Mouse (Mus musculus): Measurements from ENCODE around the gene C1ql1.
A peak's percentile ranks its signal among the peaks of the same experiment; 100 is the strongest.
"Not testable (repeated sequence)": the region's sequence is repeated elsewhere in the genome, so short reads cannot be mapped to it uniquely, and the experiment has no call there.

Gene C1ql1

DNA sequence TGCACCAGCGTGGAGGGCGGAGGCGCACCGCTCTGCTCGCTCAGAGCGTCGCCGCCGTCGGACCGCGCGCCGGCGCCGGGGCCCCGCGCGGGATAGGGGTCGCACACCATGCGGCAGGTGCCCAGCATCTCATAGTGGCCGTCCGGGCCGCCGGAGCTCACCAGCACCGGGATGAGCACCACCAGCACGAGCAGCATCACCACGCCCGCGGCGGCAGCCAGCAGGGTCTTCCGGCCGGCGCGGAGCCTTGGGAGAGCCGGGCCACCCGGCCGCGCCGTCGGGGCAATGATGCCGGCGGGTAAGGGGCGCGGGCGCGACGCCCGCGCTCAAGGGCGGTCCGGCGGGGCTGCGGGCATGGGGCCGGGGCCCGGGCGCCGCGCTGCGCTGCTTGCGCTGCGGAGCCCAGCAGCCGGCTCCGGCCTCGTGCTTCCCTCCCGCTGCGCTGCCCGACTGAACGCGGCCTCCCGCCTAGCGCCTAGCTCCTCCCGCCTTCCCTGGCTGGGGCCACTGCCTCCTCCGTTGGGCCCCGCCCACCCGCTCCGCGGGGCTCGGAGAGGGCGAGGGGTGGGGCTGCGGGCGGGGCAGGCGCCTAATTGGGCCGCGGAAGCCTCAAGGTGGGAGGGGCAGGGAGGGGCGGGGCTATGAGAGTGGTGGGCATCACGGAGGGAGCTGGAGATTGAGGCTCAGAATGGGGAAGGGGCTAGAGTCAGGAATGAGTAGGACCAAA is at the start of gene C1ql1:
Gene C1ql1, minus strand, starts transcription at position 424 of the 727 bp plus-strand sequence.
- DNase-seq (ENCODE audit: low spot score), result peak; percentile 88

DNA sequence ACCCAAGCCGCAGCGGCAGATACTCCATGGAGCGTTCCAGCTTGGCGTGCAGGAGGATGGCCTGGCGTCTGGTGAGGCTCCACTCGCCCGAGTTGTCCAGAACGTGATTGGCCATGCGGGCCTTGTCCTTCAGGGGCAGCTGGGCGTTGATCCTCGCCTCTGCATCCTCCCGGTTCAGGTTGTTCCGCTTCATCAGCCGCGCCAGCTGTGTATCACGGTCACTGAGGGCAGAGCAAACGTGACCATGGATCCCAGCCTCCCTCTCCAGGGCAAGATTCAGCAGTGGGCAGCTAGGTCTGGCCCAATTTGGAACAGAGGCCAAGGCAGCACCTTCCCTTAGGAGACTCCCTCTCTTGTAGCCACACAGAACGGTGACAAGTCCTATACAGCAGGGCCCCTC is 48.5 kb upstream of the C1ql1 start:
- no peak for DNase-seq (ENCODE audit: low spot score)

GRCm38 (mm10) chr11:102993420-102994029 is 47.0 kb upstream of the C1ql1 start:
- DNase-seq (ENCODE audit: low spot score), result no peak

DNA sequence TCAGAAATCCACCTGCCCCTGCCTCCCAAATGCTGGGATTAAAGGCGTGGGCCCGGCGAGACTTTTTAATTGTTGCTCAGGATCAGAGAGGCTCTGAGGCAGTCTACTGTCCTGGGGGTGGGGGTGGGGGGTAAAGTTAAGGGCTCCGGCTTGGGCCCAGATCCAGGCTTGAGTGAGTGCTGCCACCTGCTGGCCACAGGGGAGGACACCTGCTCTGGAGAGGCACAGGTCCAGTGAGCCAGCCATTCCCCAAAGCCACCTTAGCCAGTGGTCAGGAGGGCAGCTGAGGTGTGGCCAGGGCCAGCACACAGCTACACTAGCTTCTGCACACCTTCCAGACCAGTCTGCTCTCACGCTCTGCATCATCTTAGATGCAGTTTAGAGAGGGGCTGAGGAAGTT is 46.5 kb upstream of the C1ql1 start:
- peak; percentile 89 for DNase-seq (ENCODE audit: low spot score)

DNA sequence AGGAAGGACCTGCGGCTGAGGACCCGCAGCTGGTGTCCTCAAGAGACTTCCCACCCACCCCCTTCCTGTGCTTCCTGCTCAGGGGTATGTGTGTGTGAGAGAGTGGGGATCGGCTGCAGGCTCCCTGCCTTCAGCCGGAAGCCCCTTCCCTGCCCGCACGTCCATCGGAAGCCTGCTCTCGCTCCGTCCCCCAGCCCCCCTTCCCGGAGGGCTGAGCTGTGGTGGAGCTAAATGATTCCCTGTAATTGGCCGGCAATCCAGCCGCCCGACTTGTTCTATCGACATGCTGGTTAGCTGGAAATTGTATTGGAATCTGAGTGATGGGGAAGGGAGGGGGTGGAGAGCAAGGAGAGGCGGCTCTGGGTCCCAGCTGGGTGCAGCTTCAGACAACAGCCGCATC is 45.2 kb upstream of the C1ql1 start:
- DNase-seq (ENCODE audit: low spot score), result peak; percentile 54

- peak; percentile 52 for DNase-seq (ENCODE audit: low spot score)
Observed at GRCm38 (mm10) chr11:102990152-102990663, 43.7 kb upstream of the C1ql1 start.

DNA sequence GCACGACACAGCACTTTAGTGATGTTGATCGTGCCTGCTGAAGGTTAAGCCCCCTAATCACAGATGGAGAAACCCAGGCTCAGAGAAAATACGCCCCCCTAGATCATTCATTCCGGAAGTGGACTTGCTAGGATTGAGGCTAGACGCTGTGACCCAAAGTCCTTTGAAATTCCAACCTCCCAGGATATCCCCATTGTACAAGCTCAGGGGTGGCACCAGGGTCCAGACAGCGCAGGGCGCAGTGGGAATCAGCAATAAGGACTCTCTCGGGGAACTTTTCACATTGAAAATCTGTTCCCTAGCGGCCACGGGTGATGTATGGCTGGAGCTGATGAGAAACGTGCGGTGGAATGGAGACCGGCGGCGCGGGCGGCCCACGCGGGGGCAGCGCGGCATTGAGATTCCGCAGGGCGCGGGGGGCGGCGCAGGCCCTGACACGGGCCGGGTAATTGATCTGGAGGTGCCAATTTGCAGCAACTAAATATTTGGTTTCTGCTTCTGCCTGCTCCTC is 43.2 kb upstream of the C1ql1 start:
- no peak for DNase-seq (ENCODE audit: low spot score)

GRCm38 (mm10) chr11:102985160-102985559 is 38.7 kb upstream of the C1ql1 start:
- no peak for DNase-seq (ENCODE audit: low spot score)

DNA sequence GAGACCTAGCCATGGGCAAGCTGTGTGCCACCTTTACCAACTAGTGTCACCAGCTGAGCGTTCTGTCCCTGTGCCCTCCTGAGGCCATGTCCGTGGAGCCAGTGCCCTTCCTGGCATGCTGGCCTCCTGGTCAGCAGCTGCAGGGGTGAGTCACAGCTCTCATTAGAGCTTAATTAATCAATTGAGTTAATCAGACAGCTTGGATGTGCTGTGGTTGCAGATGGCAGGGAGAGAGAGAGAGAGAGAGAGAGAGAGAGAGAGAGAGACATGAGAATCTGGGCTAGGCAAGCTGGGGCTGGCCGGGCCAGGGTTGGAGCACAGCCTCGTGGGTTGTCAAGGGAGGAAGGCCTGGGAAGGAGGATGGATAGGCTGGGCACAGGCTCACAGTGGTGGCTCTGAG is 38.1 kb upstream of the C1ql1 start:
- peak; percentile 32 for DNase-seq (ENCODE audit: low spot score)

GRCm38 (mm10) chr11:102984086-102984485 is 37.6 kb upstream of the C1ql1 start:
- DNase-seq (ENCODE audit: low spot score), result no peak

DNA sequence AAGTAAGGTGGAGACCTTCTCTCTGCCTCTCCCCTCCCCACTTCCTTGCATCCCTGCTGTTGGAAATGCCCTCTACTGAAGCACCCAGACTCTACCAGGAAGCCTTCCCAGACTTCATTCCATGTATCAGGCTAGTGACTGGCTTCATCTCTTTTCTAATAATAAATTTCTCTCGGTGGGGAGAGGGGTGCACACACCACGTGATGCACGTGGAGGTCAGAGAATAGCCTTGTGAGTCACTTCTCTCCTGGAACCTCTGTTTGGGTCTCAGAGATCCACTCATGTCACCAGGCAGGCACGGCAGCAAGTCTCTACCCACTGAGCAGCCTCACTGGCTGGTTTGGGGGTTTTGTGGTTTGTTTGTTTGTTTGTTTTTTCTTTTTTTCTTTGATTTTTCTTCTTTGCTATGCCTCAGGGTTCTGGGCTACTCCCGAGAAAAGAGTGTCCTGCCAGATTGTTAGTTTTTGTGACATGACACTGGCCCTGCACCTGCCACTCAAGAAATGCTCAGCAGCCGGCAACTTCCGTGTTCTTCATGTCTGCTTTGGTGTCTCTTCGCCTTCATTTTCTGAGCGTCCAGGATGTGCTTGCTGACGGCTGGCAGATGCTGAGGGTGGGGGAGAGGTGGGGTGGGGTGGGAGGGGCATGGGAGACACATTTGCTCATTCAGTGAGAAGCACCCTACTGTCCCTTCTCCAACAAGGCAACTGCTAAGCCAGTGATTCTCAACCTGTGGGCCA is 34.8 kb upstream of the C1ql1 start:
- no peak for DNase-seq (ENCODE audit: low spot score)

DNA sequence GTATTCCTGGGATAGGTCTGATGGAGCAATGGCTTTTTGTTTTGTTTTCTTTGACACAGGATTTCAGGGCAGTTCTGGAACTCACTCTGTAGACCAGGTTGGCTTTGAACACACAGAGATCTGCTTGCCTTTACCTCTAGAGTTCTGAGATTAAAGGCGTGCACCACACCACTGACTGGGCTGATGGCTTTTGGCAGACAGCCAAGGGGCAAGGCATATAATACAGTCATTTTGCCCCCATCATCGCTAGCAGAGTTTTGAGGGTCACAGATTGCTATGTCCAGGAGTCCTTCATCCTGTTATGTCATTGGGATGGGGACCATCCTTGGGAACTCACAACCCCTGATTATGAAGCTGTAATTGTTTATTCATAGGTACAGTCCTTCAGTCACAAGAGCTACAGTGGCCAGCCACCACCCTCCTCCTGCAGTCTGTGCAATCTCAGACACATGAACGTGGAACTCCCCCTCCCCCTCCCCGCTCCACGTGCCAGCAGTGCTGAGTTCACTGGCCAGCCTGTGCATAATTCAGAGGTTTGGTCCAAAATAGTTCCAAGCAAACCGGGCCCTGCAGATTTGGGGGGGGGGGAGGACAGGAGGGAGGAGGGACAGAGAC is 31.7 kb upstream of the C1ql1 start:
- no peak for DNase-seq (ENCODE audit: low spot score)

- not testable (repeated sequence) for DNase-seq (ENCODE audit: low spot score)
Observed at GRCm38 (mm10) chr11:102975966-102976365, 29.5 kb upstream of the C1ql1 start.

- no peak for DNase-seq (ENCODE audit: low spot score)
Observed at GRCm38 (mm10) chr11:102972326-102972725, 25.8 kb upstream of the C1ql1 start.

- no peak for DNase-seq (ENCODE audit: low spot score)
Observed at GRCm38 (mm10) chr11:102971604-102972003, 25.1 kb upstream of the C1ql1 start.

DNA sequence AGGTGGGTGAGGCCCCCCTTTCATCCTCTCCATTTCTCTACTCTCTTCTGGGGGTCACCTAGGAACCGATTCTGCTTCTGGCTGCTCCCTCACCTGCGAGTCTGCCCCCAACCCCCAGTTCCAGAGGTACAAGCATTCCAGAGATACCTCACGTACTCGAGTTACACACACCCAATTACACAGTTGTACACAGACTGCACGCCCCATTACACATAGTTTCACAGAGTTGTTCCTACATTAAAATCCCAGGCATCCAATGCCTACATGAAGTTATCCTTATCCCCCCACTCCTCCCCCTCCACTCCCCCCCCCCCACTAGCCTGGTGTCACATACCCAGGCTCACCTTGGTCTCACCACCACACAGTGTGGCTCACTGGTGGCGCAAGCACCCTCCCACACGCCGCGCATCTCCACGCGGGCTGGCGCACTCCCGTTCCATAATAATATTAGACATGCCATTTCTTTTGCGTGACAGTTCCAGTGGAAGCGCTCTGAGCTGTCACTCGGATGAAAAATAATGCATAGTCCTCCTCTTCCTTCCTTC is 18.1 kb upstream of the C1ql1 start:
- DNase-seq (ENCODE audit: low spot score), result no peak

DNA sequence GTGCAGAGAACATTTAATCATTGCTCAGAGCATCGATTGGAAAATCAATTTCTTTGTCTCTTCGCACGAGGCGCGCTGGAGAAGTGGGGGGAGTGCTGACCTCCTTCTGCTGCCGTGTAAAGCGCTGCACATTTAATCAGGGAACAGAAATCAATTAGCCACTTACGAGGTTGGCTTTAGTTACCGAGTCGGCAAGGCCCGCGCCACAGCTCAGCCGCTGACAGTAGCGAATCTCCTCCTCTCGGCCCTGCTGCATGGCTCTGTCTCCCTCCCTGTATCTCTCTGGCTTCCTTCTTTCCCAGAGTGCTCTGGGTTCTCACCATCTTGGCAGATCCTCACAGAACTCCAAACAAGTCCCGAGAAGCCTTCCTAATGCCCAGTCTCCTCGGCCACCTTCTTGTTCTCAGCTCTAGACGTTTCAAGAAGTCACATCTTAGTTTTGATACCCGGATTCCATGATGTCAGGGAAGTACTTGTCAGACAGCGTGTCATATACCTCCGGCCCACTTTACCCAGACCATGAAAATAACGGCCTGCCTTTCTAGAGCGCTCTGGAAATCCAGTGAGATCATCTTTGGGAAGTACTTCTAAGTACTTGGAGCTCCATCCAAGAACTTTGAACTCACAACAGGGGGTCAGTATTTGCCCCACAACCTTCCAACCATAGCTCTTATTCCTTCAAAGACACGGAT is 17.5 kb upstream of the C1ql1 start:
- DNase-seq (ENCODE audit: low spot score), result peak; percentile 74

DNA sequence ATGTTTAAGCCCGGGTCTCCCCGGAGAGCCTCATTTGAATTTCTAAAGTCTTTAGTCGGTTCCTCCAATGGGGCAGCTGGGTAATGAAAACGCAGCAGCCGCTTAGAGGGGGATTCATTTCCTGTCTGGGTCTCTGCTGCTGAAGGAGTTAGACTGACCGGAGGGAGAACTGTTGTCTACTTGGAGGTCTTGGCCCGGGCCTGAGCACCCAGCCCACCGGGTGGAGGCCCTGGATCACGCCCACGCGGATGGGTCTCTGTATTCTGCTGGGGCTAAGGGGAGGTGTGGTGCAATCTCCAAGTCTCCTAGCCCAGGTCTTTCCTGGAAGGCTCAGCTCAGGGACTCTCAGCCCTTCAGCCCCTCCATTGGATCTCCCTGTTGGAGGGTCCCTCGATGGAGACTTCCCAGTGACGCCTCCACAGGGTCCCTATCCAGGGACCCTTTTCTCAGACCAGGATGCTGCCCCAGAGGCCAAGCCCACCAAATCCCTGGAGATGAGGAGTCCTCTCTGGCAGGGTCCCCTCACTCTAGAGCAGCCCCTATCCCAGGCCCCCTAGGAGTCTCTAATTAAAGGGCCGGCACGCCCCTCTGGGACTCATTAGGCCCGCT is 16.9 kb upstream of the C1ql1 start:
- DNase-seq (ENCODE audit: low spot score), result peak; percentile 34

DNA sequence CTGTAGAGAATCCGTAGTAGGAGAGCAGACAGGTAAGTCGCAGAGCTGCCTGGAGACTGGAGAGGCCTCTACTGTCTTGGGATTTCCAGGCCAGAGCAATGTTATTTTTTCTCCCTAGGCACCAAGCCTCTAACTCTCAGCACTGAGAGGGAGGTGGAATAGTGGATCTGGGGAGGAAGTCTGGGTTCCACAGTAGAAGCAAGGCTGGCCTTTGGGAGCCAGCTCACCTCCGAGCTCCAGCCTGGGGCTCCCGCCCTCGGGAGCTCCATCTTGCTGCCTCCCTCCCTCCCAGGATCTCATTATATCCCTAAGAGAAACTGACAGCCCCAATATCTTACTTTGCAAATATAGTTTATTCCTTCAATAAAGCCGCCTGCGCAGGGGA is 16.4 kb upstream of the C1ql1 start:
- no peak for DNase-seq (ENCODE audit: low spot score)

GRCm38 (mm10) chr11:102961082-102961481 is 14.6 kb upstream of the C1ql1 start:
- no peak for DNase-seq (ENCODE audit: low spot score)

GRCm38 (mm10) chr11:102958870-102959269 is 12.4 kb upstream of the C1ql1 start:
- no peak for DNase-seq (ENCODE audit: low spot score)

All from retina, embryonic 14.5 days (tissue).